Mouse (Mus musculus) B cell, adult 2 months (primary cell): ENCODE results near the gene Olfr1121.
"Not testable (repeated sequence)": the region's sequence is repeated elsewhere in the genome, so short reads cannot be mapped to it uniquely, and the experiment has no call there.

ENCODE experiments used
- DNase-seq, 2 experiments: peaks; one replicate each; pipeline ENCODE4 v3.0.0; 2022

The Olfr1121 gene

DNA sequence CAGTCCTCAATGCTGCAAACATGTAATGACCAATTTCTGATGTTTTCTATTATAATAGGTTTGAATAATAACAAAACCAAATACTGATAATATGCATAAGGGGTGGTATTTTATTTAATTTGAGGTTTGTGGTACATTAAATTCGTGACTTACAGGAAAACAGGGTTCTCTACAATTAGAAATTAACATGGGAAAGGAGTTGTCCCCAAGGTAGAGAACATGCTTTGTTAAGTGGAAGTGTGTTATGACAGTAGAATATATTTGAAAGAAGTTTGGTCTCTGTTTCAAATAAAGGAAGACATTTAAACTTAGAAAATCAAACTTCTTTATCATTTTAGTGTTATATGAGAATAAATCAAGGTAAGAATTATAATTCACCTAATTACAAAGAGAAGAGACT, at the start of gene Olfr1121:
Gene Olfr1121 (plus strand): TSS at position 301 of the 400 bp plus-strand sequence.
- no peak for DNase-seq

DNA sequence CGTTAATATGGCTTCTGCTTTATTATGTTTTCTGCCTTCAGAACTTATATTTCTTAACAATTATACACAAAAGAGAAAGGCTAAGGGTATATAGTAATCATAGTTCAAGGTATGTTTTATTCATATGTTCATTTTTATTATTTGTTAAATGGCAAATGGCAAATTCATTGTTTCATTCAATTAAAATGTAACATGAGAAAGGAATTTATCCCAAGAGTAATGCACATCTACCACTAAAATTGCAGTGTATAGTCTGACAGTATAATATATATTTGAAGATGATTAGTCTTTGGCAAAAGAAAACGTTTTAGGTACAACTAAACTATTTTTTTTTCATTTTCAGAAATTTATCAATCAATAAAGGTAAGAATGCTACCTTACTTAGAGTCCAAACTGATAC, 15.2 kb upstream of the Olfr1121 start, which contains the start of gene Olfr1120:
Gene Olfr1120 (plus strand): TSS at position 301 of the 400 bp plus-strand sequence.
- no peak for DNase-seq

DNA sequence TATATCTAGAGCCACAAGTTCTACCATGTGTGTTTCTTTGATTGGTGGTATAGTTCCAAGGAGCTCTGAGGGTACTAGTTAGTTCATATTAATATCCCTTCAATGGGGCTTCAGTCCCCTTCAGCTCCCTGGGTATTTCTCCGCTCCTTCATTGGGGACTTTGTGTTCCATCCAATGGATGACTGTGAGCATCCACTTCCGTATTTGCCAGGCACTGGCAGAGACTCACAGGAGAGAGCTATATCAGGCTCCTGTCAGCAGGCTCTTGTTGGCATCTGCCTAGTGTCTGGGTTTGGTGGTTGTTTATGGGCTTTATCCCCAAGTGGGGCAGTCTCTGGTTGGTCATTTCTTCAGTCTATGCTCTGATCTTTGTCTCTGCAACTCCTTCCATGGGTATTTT, 9.6 kb upstream of the Olfr1121 start:
- not testable (repeated sequence) for DNase-seq

DNA sequence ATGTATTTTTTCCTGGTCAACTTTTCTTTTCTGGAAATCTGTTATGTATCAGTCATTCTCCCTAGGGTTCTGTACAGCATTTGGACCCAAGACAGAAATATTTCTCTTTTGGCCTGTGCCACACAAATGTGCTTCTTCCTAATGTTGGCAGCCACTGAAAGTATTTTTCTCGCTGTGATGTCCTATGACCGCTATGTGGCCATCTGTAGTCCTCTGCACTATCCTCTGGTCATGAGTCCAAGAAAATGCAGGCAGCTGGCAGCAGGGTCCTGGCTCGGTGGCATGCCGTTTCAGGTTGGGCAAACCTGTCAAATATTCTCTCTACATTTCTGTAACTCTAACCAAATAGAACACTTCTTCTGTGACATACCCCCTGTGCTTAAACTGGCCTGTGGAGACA, 2.0 kb downstream of the Olfr1121 start:
- no peak for DNase-seq

DNA sequence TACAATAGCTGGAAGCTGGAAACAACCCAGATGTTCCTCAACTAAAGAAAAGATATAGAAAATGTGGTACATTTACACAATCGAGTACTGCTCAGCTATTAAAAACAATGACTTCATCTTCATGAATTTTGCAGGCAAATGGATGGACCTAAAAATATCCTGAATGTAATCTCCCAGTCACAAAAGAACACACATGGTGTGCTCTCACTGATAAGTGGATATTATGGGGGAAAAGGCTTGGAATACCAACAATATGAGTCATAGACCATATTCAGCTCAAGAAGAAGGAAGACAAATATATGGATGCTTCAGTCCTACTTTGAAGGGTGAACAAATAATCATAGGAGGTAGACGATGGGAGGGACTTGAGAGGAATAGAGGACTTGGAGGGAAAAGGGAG, 14.2 kb downstream of the Olfr1121 start:
- no peak for DNase-seq

DNA sequence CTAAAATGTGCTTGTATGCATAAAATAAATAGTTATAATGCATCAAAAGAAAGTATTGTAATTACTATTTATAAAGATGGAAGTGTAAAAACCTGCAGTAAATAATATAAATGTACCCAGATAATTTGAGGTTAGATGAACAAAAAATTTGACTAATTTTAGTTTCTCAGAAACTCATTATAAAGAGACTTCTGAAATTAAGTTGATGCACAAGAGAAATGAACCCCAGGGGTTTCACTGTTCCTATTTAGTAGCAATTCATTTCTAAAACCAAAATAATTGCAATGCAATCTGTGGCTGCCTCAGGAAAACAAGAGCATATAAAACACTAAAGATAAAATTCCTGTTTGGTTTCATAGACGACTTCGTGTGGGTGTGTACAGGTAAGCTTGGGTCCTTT, 15.9 kb downstream of the Olfr1121 start, which contains the start of gene Olfr1122:
Gene Olfr1122 (plus strand): TSS at position 301 of the 400 bp plus-strand sequence.
- DNase-seq: no peak

DNA sequence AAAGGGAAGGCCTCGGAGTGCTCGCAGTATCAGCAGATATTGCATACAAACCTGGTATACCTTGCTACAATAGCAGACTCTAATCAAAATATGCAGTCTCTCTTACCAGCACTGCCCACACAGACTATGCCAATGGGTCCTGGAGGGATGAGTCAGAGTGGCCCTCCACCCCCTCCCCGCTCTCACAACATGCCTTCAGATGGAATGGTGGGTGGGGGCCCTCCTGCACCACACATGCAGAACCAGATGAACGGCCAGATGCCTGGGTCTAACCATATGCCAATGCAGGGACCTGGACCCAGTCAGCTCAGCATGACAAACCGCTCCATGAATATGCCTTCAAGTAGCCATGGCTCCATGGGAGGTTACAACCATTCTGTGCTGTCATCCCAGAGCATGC, 23.9 kb downstream of the Olfr1121 start:
- DNase-seq: not testable (repeated sequence)

DNA sequence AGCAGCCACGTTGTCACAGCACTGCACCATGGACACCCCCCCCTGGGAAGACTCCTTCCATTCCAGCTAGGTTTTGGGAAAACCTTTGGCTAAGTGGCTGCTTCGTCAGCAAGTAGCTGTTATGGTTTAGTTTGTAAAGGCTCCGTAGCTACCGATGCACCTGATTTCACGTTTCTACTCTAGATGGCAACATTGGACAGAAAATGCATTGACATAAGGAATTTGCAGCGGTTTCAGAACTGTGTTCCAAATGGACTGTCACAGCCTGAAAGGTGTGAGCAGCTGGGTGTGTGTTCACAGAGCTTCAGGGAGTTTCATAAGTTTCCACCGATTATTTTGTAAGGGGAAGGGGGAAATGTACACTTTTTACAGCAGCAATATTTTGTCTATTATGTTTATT, 25.0 kb downstream of the Olfr1121 start:
- not testable (repeated sequence) for DNase-seq

DNA sequence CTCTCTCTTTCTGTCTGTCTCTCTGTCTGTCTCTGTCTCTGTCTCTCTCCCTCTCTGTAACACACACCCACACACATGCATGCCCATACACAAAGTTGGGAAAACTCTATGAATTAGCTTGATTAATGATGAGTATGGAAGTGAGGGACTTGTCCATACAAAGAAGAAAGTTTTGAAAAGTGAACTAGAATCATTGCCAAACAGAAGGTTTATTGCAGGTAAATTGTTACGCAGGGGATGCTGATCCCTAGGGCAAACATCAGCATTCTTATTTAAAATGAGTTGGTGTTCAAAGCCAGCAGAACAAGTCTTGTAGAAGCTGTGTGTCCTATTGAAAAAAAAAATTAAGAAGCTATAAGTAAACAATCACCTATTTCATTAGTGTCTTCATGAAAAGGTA, 46.6 kb downstream of the Olfr1121 start, which contains the start of gene Olfr1123:
Gene Olfr1123 (plus strand): TSS at position 301 of the 400 bp plus-strand sequence.
- DNase-seq: no peak
